Mouse (Mus musculus) megakaryocyte, embryonic 14.5 days (primary cell): ENCODE results near the gene Gdpd4. TPM values are rescaled to one million over a fixed set of nuclear protein-coding genes. Genes with fewer than 3 reads are reported as not detected.

Experiments used
- H3K27me3 ChIP-seq: replicated peaks from 2 replicates; pipeline ENCODE3; 2012; ENCODE audit warnings: inconsistent platforms
- H3K36me3 ChIP-seq: replicated peaks from 2 replicates; pipeline ENCODE3; 2012; ENCODE audit warnings: low read length, inconsistent platforms, mixed read lengths
- H3K4me1 ChIP-seq: 2 replicates; pipeline ENCODE4 v1.6.1; 2012; ENCODE audit warnings: inconsistent platforms
- H3K4me3 ChIP-seq: replicated peaks from 2 replicates; pipeline ENCODE3; 2012; ENCODE audit warnings: moderate library complexity, mild to moderate bottlenecking, inconsistent platforms
- H3K9me3 ChIP-seq: 2 replicates; pipeline ENCODE4 v1.6.1; 2012; ENCODE audit warnings: inconsistent platforms
- FLI1 ChIP-seq: IDR thresholded peaks from 2 replicates; pipeline ENCODE4 v1.6.1; 2012; ENCODE audit warnings: low read length, inconsistent platforms, mixed read lengths
- GATA1 ChIP-seq: IDR thresholded peaks from 3 replicates; pipeline ENCODE4 v1.6.1; 2012; ENCODE audit warnings: mixed read lengths, low read length, inconsistent platforms, borderline replicate concordance
- polyA plus RNA-seq: library from polyadenylated mRNA; stranded (reverse); fragments of >175 nt; gene quantifications from 2 replicates; pipeline ENCODE4 v1.2.3, GENCODE M21; 2012; ENCODE audit warnings: low replicate concordance; ENCODE audit not compliant: insufficient read depth

The Gdpd4 gene
- not detected in 2 replicates for polyA plus RNA-seq

DNA sequence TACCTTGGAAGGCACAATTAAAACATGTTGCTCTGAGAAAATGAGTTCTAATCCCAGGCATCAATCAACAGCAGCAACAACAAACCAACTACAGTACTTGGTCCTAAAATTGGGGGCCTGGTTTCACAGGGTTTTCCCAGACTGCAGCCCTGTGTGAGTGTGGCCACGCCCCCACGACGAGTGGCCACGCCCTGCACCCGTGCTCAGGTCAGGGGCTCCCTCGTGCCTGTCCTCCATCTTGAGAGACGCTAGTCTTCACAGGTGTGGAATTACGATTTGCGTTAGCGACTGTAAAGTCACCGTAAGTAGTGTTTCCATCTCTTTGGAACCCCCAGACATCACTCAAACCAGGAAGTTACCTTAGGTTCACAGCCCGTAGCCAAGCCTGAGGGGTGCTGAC, at the start of gene Gdpd4:
Gdpd4 (plus strand) TSS at position 214 of the 400 bp plus-strand sequence.
- peaks cover 2% of the 10 kb centered on the region for H3K27me3 ChIP-seq
- TF ChIP-seq FLI1 (no peak), GATA1 (no peak)
- no peaks in the 10 kb centered on the region for H3K36me3 ChIP-seq

DNA sequence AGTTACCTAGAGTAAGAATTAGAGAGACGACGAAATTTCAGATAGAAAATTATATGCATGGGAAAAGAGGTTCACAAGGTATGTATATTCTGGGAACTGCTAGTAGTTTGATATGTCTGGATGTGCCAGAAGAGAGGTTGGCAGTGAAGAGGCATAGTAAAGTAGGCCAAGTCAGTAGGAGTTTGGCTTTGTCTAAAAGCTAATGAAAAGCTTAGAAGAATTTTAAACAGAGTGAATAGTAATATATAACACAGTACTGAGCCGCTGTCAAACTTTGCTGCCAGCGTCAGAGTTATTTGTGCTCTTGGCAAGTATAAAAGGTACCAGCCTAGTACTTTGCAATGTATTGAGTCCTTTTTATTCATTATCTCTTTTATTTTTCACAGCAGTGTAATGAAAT, 47.4 kb upstream of the Gdpd4 start:
- TF ChIP-seq FLI1 = no peak
- TF ChIP-seq GATA1 = no peak
- no peaks in the 10 kb centered on the region for H3K27me3 ChIP-seq
- no peaks in the 10 kb centered on the region for H3K9me3 ChIP-seq
- no peaks in the 10 kb centered on the region for H3K36me3 ChIP-seq
- H3K4me3 ChIP-seq = no peak overlapping the region
- no peaks in the 10 kb centered on the region for H3K4me1 ChIP-seq

More for the DNA sequence above, at the start of gene Gdpd4:
- peaks cover 10% of the 10 kb centered on the region; the same call in 1 of the 2 replicates for H3K9me3 ChIP-seq
- no peaks in the 10 kb centered on the region for H3K4me1 ChIP-seq
- H3K4me3 ChIP-seq = no peak within 1 kb of the TSS

DNA sequence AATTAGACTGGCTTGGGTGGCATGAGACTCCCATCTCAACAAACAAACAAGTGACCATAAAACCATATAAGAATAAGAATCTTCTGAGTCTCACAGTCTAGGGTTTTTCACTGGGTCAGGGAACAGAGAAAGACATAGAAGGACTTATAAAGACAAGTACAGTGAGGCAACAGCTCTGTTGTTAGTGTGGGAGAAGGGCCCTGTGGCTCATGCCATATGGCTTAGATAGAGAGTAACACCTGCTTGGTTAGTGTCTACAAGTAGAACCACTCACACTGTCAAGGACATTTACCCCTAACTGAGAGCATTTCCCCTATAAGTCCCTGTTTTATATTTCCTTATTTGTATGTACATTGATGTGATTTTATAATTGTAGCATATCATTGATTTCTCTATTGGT, 46.4 kb upstream of the Gdpd4 start:
- H3K4me3 ChIP-seq = no peak overlapping the region
- no peak for TF ChIP-seq FLI1
- no peaks in the 10 kb centered on the region for H3K9me3 ChIP-seq
- H3K4me1 ChIP-seq = no peaks in the 10 kb centered on the region
- no peaks in the 10 kb centered on the region for H3K36me3 ChIP-seq
- no peaks in the 10 kb centered on the region for H3K27me3 ChIP-seq

DNA sequence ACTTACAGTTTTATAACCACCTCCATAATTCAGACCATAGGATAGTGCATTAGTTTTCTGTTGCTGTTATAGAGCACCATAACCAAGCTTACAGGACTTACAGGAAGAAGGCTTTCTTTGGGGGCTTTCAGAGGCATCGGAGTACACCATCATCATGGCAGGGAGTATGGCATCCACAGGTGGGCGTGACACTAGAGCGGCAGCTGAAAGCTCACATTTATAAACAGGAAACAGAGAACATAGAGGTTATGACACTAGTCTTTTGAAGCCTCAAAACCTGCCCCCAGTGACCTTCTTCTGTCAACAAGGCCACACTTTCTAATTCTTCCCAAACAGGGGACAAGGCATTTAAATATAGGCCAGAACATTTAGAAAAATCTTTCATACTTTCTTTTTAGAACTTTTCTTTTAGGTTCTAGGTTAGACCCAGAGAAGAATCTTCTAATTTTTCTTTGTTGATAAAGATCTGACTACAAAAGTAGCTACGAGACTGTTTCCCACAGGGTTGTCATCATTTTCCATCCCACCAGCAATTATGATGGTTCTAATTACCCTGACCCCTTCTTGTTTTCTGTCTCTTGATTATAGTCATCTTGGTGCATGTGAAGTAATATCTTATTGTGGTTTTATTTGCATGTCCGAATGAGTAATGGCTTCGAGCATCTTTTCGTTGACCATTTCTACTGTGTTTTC, 41.8 kb upstream of the Gdpd4 start:
- no peaks in the 10 kb centered on the region for H3K27me3 ChIP-seq

DNA sequence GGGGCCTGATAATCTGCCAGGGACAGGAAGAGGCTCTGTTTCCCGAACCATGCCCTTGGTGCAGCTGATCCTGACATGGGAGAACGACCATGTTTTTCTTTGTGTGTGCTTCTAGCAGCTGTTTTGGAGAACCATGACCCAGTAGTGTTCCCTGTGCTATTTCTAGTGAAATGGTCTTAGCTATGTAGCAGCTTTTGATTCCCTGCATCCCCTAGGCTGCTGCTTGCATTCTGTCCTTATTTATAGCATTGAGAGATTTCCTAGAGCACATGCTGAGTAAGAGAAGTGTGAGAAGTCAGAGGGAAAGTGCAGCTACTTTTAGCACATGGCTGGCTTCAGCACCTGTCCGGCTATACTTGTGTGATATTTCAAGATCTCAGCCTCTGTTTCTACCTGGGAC, 8.1 kb upstream of the Gdpd4 start:
- TF ChIP-seq GATA1 (no peak), FLI1 (no peak)
- H3K4me3 ChIP-seq = no peak overlapping the region
- peaks cover 12% of the 10 kb centered on the region for H3K4me1 ChIP-seq
- peaks cover 11% of the 10 kb centered on the region for H3K36me3 ChIP-seq
- H3K27me3 ChIP-seq = no peaks in the 10 kb centered on the region
- H3K9me3 ChIP-seq = no peaks in the 10 kb centered on the region

More for the DNA sequence above, 41.8 kb upstream of the Gdpd4 start:
- Histone ChIP-seq H3K4me3 (no peak overlapping the region), H3K36me3 (no peaks in the 10 kb centered on the region), H3K9me3 (no peaks in the 10 kb centered on the region), H3K4me1 (no peaks in the 10 kb centered on the region)
- TF ChIP-seq GATA1 (no peak), FLI1 (no peak)

DNA sequence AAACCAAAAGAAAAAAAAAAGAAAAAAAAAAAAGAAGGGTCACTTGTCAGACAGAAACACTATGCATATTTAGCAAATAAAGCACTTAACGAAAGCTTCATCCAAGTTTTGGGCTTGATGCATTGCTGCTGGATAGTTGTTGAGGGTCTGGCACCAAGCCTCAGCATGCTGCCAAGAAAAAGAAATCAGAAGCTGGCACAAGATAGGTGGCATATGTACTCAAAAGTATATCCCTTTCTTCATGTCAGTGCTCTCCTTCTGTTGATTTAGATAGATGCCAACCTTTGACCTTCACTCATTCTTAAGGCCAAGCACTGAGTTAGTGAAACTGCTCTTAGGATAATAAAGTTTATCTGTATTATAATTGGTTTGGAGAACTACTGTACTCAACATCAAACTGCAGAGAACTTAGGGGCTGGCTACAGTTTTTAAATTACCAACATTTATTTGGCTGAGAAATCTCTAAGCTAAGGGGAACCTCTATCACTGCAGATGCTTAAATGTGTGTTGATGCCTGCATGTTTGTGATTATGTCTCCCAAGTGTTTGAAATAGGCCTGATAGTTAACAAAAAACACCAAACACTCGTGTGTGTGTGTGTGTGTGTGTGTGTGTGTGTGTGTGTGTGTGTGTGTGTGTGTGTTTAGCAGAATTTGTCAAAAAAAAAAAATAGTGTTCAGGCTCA, 4.8 kb upstream of the Gdpd4 start:
- peaks cover 2% of the 10 kb centered on the region for H3K27me3 ChIP-seq
- peaks cover 10% of the 10 kb centered on the region; the same call in 1 of the 2 replicates for H3K9me3 ChIP-seq
- TF ChIP-seq FLI1 (no peak), GATA1 (no peak)
- peaks cover 9% of the 10 kb centered on the region for H3K36me3 ChIP-seq
- no peak overlapping the region for H3K4me3 ChIP-seq
- H3K4me1 ChIP-seq = peaks cover 12% of the 10 kb centered on the region

DNA sequence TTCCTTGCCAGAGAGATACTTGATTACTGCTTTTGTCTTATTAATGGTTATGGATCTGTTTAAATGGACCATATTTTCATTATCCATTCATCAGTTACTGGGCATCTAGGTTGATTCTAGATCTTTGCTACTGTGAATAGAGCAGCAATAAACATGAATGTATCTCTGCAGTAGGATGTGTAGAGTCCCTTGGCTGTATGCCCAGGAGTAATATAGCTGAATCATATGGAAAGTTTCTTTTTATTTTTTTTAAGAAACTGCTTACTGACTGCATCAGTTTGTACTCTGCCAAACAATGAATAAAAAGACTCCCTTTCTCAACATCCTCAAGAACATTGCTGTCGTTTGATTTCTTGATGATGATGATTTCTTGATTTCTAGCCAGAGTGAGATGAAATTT, 6.1 kb downstream of the Gdpd4 start:
- TF ChIP-seq FLI1 (no peak), GATA1 (no peak)
- Histone ChIP-seq H3K36me3 (no peaks in the 10 kb centered on the region), H3K27me3 (no peaks in the 10 kb centered on the region), H3K4me1 (no peaks in the 10 kb centered on the region), H3K9me3 (0 out of 2 replicates have a peak, but pooled peaks cover 1% of the 10 kb centered on the region), H3K4me3 (no peak overlapping the region)

DNA sequence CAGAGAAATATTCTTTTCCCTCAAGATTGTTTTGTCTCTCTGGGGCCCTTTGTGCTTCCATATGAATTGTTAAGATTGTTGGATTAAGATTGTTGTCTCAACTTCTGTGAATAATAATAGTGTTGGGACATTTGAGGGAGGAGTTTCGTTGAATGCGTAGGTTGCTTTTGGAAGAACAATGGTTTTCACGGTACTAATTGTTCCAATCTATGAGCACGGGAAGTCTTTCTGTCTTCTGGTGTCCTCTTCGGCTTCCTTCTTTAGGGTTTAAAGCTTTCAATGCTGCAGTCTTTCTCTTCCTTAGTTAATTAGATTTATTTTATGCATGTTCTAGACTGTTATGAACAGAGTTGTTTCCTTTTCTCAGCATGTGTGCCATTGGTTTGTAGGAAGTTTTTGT, 7.2 kb downstream of the Gdpd4 start:
- H3K27me3 ChIP-seq = no peaks in the 10 kb centered on the region
- peaks cover 5% of the 10 kb centered on the region for H3K9me3 ChIP-seq
- no peak overlapping the region for H3K4me3 ChIP-seq
- no peaks in the 10 kb centered on the region for H3K36me3 ChIP-seq
- H3K4me1 ChIP-seq = no peaks in the 10 kb centered on the region
- TF ChIP-seq GATA1 = no peak
- TF ChIP-seq FLI1 = no peak

DNA sequence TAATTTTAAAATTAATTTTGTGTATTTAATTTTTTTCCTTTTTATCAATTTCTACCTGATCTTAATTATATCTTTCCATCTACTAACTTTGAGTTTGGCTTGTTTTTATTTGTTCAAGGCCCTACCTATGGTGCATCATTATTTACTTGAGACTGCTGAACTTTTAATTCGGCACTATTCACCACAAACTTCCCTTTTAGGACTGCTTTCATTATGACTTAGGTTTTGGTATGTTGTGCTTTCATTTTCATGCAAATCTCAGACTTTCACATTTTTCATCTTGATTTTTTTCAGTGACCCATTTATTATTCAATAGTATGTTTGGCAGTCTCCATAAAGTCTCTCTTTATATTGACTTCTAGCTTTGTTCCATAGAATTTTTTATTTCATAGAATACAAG, 24.7 kb downstream of the Gdpd4 start:
- Histone ChIP-seq H3K4me3 (no peak overlapping the region), H3K27me3 (peaks cover 2% of the 10 kb centered on the region), H3K4me1 (no peaks in the 10 kb centered on the region), H3K36me3 (no peaks in the 10 kb centered on the region), H3K9me3 (no peaks in the 10 kb centered on the region)
- TF ChIP-seq GATA1 = no peak
- no peak for TF ChIP-seq FLI1

DNA sequence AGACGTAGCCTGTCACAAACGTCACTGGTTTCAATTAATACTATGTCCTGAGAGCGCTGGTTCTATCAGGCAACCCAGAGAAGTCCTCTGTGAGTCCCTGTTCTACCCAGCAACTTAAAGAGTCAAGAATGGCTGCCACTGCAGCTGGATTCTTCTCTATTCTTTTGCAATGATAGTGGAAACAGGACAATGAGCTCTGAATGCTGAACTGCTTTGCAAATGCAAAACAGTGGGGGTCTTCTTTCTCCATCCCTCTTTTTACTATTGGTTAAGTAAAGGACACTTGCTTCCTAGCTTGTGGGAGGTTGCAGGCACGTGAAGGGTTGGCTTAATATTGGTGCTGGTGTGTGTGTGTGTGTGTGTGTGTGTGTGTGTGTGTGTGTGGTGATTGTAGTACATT, 52.7 kb downstream of the Gdpd4 start:
- no peaks in the 10 kb centered on the region for H3K36me3 ChIP-seq
- peaks cover 13% of the 10 kb centered on the region for H3K27me3 ChIP-seq
- no peaks in the 10 kb centered on the region for H3K4me1 ChIP-seq
- TF ChIP-seq FLI1 = no peak
- no peak for TF ChIP-seq GATA1
- H3K4me3 ChIP-seq = no peak overlapping the region
- no peaks in the 10 kb centered on the region for H3K9me3 ChIP-seq
